Mouse (Mus musculus) layer of hippocampus, postnatal 25 days (tissue): Measurements from ENCODE around the gene Eln. TPM values are rescaled to one million over a fixed set of nuclear protein-coding genes. Genes with fewer than 3 reads are reported as not detected.

ENCODE experiments used
- total RNA-seq, 2 experiments: library from RNA; stranded (reverse); gene quantifications; 2 replicates each; pipeline ENCODE4 v1.2.3; 2021

The Eln gene
- total RNA-seq, 2 experiments from 2014 or later = 15.8 to 17.5 TPM

Other genes with a start within 250 kb of the Eln start
- 100 to 1,000 TPM in 1 of 2 experiments, 10 to 100 TPM in 1; 99.8 to 101 TPM for gene Clip2, start 194.9 kb downstream of the Eln start, total RNA-seq
- 1 to 10 TPM; 5.1 to 6.7 TPM for gene Syna, start 187.2 kb downstream of the Eln start, total RNA-seq
- 10 to 100 TPM; 57.0 to 57.5 TPM for gene Rfc2, start 166.0 kb downstream of the Eln start, total RNA-seq
- gene Lat2, start 132.3 kb downstream of the Eln start, total RNA-seq = 1 to 10 TPM; 2.5 to 2.6 TPM
- gene Eif4h, start 107.8 kb downstream of the Eln start, total RNA-seq = 100 to 1,000 TPM; 322 to 331 TPM
- gene Limk1, start 58.7 kb downstream of the Eln start, total RNA-seq = 10 to 100 TPM; 39.9 to 41.8 TPM
- not detected for gene Tmem270, start 159.4 kb upstream of the Eln start, total RNA-seq
- gene Cldn13, start 168.2 kb upstream of the Eln start, total RNA-seq = not detected
- 1 to 10 TPM; 9.2 to 9.3 TPM for gene Mettl27, start 185.0 kb upstream of the Eln start, total RNA-seq
- gene Cldn4, start 199.6 kb upstream of the Eln start, total RNA-seq = not detected
- gene Cldn3, start 238.9 kb upstream of the Eln start, total RNA-seq = 1 to 10 TPM in 1 of 2 experiments, under 1 TPM in 1; 0.59 to 1.2 TPM